Mouse (Mus musculus) urinary bladder, adult 2 months (tissue): ENCODE measurements around the gene Naaladl1. TPM values are rescaled to one million over a fixed set of nuclear protein-coding genes. Genes with fewer than 3 reads are reported as not detected.
"Not testable (repeated sequence)": the region's sequence is repeated elsewhere in the genome, so short reads cannot be mapped to it uniquely, and the experiment has no call there.

Source experiments
- DNase-seq: peaks from one replicate; pipeline ENCODE4 v3.0.0; 2022; ENCODE audit warnings: low spot score
- polyA plus RNA-seq: library from polyadenylated mRNA; depleted of rRNA; stranded (reverse); fragments of >200 nt; gene quantifications from 2 replicates; pipeline ENCODE4 v1.2.3, GENCODE M21; 2012; rRNA removed

Naaladl1 gene
- polyA plus RNA-seq, 1 experiment, result 0.06 TPM

GRCm38 (mm10) chr19:6127760-6128341 lies 22.3 kb downstream of the Naaladl1 start, which contains the start of gene Snx15:
TSS of gene Snx15 (minus strand) at chr19:6128304.
- peak; percentile 85 for DNase-seq

GRCm38 (mm10) chr19:6130414-6131128 lies 25.0 kb downstream of the Naaladl1 start:
- DNase-seq, result not testable (repeated sequence)

DNA sequence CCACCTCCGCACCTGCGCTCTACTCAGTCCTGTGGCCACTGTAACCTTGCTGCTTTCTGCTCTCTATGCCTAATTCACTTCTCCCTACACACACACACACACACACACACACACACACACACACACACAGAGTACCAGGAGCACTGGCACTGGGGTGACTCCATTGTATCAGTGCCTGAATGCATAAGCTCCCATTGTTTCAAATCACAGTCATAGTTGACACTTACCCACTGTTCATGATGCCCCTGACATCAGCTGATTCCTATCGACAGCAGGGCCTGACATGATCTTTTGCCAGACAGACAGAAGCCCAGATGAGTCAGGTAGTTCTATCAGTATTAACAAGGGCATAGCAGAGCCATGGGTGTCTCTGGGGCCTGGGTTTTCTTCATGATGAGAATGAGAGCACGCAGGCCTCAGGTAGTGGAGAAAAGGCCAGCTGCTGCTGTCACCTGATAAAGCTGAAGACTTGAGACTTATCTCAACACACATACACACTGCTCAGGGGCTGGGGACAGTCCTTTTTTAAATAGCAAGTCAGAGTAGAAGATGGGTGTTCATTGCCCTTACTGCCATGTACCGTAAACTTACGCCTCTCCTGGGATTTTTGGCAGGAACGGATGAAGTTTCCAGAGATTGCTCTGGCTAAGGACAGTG lies 26.7 kb downstream of the Naaladl1 start:
- DNase-seq, result no peak

- DNase-seq, result not testable (repeated sequence)
Observed at GRCm38 (mm10) chr19:6133197-6133596, 27.6 kb downstream of the Naaladl1 start.

GRCm38 (mm10) chr19:6136397-6136796 lies 30.8 kb downstream of the Naaladl1 start:
- no peak for DNase-seq

GRCm38 (mm10) chr19:6139701-6140100 lies 34.1 kb downstream of the Naaladl1 start:
- DNase-seq, result no peak

DNA sequence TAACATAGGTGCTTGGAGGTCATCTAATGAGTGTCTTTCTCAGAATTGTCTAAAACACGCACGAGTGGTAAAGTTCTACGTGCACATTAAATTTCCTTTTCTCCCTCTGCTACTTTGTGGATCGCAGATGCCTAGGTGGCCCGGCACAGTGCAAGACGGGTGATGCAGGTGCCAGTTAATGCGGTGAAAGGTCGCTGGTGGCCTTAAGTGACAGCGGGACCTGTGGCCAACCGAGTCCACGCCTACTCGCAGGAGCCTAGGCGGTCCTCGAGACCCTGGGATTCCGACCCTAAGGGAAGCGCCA lies 34.7 kb downstream of the Naaladl1 start:
- DNase-seq, result no peak

- peak; percentile 87 for DNase-seq
Observed at GRCm38 (mm10) chr19:6140678-6141393, 35.3 kb downstream of the Naaladl1 start, which contains the start of gene Batf2. TSS of gene Batf2 (plus strand) at chr19:6140983.

GRCm38 (mm10) chr19:6141394-6141749 lies 35.8 kb downstream of the Naaladl1 start, which contains the start of gene Arl2:
TSS of gene Arl2 (minus strand) at chr19:6141548.
- DNase-seq, result no peak

- DNase-seq, result no peak
Observed at GRCm38 (mm10) chr19:6144842-6145241, 39.3 kb downstream of the Naaladl1 start.

- no peak for DNase-seq
Observed at GRCm38 (mm10) chr19:6155174-6155573, 49.6 kb downstream of the Naaladl1 start.

- DNase-seq, result no peak
Observed at GRCm38 (mm10) chr19:6156372-6156771, 50.8 kb downstream of the Naaladl1 start.

DNA sequence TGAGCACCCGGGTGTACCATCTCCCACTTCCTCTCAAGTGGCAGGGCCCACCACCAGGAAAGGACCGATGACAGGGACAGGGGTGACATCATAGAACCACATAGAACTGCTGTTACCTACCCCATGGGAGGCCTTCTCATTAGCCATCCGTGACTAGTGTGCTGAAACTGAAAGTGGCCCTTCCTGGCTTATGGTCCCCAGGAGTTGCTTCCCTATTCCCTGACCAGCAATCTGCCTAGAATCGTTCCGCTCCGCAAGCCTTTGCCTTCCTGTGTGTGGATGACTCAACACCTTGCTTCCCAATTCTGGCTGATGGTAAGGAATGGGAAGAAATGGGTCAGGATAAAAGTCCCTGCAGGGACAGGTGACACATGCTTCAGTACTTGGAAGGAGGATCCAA lies 51.6 kb downstream of the Naaladl1 start:
- DNase-seq, result no peak

GRCm38 (mm10) chr19:6163872-6164547 lies 58.4 kb downstream of the Naaladl1 start:
- no peak for DNase-seq

Other genes with a start within 250 kb of the Naaladl1 start
- 20.7 and 21.6 TPM in 2 replicates for gene Frmd8, start 230.5 kb upstream of the Naaladl1 start, polyA plus RNA-seq
- 19.2 and 25.1 TPM in 2 replicates for gene Slc25a45, start 228.0 kb upstream of the Naaladl1 start, polyA plus RNA-seq
- 0.69 and 0.87 TPM in 2 replicates for gene Tigd3, start 211.6 kb upstream of the Naaladl1 start, polyA plus RNA-seq
- gene Dpf2, start 192.8 kb upstream of the Naaladl1 start, polyA plus RNA-seq, result 87.5 and 102 TPM in 2 replicates
- gene Cdc42ep2, start 181.0 kb upstream of the Naaladl1 start, polyA plus RNA-seq, result 22.9 and 26.2 TPM in 2 replicates
- gene Pola2, start 141.6 kb upstream of the Naaladl1 start, polyA plus RNA-seq, result 32.8 and 41.0 TPM in 2 replicates
- 0.12 and 0.21 TPM in 2 replicates for gene Slc22a20, start 119.6 kb upstream of the Naaladl1 start, polyA plus RNA-seq
- gene Capn1, start 89.9 kb upstream of the Naaladl1 start, polyA plus RNA-seq, result 116 and 118 TPM in 2 replicates
- gene Syvn1, start 59.2 kb upstream of the Naaladl1 start, polyA plus RNA-seq, result 15.5 and 24.1 TPM in 2 replicates
- 32.4 and 33.5 TPM in 2 replicates for gene Mrpl49, start 48.0 kb upstream of the Naaladl1 start, polyA plus RNA-seq
- 1,752 and 1,769 TPM in 2 replicates for gene Fau, start 47.9 kb upstream of the Naaladl1 start, polyA plus RNA-seq
- gene Znhit2, start 44.6 kb upstream of the Naaladl1 start, polyA plus RNA-seq, result 25.8 and 26.8 TPM in 2 replicates
- 24.1 and 33.2 TPM in 2 replicates for gene Tm7sf2, start 37.4 kb upstream of the Naaladl1 start, polyA plus RNA-seq
- 62.5 and 70.8 TPM in 2 replicates for gene Vps51, start 28.6 kb upstream of the Naaladl1 start, polyA plus RNA-seq
- 0.21 TPM in 1 of 2 replicates, not detected in the other for gene Tmem262, start 25.7 kb upstream of the Naaladl1 start, polyA plus RNA-seq
- gene Gm28374, start 23.5 kb upstream of the Naaladl1 start, polyA plus RNA-seq, result 0.31 and 0.55 TPM in 2 replicates
- 68.5 and 81.2 TPM in 2 replicates for gene Zfpl1, start 20.8 kb upstream of the Naaladl1 start, polyA plus RNA-seq
- gene Cdca5, start 20.8 kb upstream of the Naaladl1 start, polyA plus RNA-seq, result 0.83 and 1.4 TPM in 2 replicates
- gene AC131692.1, start 11.4 kb upstream of the Naaladl1 start, polyA plus RNA-seq, result 0.14 TPM in 1 of 2 replicates, not detected in the other
- gene Sac3d1, start 12.9 kb downstream of the Naaladl1 start, polyA plus RNA-seq, result 14.0 and 16.8 TPM in 2 replicates
- gene Snx15, start 22.5 kb downstream of the Naaladl1 start, polyA plus RNA-seq, result 27.7 and 32.6 TPM in 2 replicates
- 5.1 and 9.2 TPM in 2 replicates for gene Batf2, start 35.2 kb downstream of the Naaladl1 start, polyA plus RNA-seq
- gene Arl2, start 35.8 kb downstream of the Naaladl1 start, polyA plus RNA-seq, result 76.9 and 87.5 TPM in 2 replicates
- gene Majin, start 78.6 kb downstream of the Naaladl1 start, polyA plus RNA-seq, result 0.52 and 0.60 TPM in 2 replicates
- 0.31 and 0.83 TPM in 2 replicates for gene Gpha2, start 120.6 kb downstream of the Naaladl1 start, polyA plus RNA-seq
- gene Ppp2r5b, start 130.1 kb downstream of the Naaladl1 start, polyA plus RNA-seq, result 31.0 and 38.3 TPM in 2 replicates
- 11.4 and 15.7 TPM in 2 replicates for gene Atg2a, start 135.9 kb downstream of the Naaladl1 start, polyA plus RNA-seq
- 73.6 and 86.5 TPM in 2 replicates for gene Ehd1, start 170.9 kb downstream of the Naaladl1 start, polyA plus RNA-seq
- gene Cdc42bpg, start 200.7 kb downstream of the Naaladl1 start, polyA plus RNA-seq, result 22.7 and 27.0 TPM in 2 replicates
- gene Men1, start 229.2 kb downstream of the Naaladl1 start, polyA plus RNA-seq, result 34.3 and 37.7 TPM in 2 replicates
- gene Map4k2, start 235.4 kb downstream of the Naaladl1 start, polyA plus RNA-seq, result 63.7 and 88.3 TPM in 2 replicates